Mouse (Mus musculus): ENCODE measurements at regions not wholly inside any gene's neighbourhood (a gene's known extent, or its start where the extent isn't known, plus 50 kb on each side); places are given as distances from the start of the nearest gene placed in this dataset.
"Not testable (repeated sequence)": the region's sequence is repeated elsewhere in the genome, so short reads cannot be mapped to it uniquely, and the experiment has no call there.

- TF ChIP-seq CTCF, EP300 (IDR thresholded peaks at IDR 0.05): not testable (repeated sequence)
Measured at GRCm38 (mm10) chr14:48581308-48581707, 92.3 kb downstream of the Otx2 start.

Measured in lung, postnatal 0 days (tissue).